Mouse (Mus musculus) left cerebral cortex, adult 2 months (tissue): ENCODE measurements around the gene Unc13a. TPM values are rescaled to one million over a fixed set of nuclear protein-coding genes. Genes with fewer than 3 reads are reported as not detected.

Experiments used
- DNase-seq, 2 experiments: peaks; one replicate each; pipeline ENCODE4 v3.0.0; 2021 to 2022; ENCODE audit warnings: low spot score in 2 of 2, mixed read lengths in 1 of 2; ENCODE audit errors: extremely low spot score in 1 of 2
- H3K27ac ChIP-seq: fragments of 200-600 bp; 2 replicates; pipeline ENCODE4 v1.8.1; 2022
- H3K4me3 ChIP-seq: fragments of 200-600 bp; 2 replicates; pipeline ENCODE4 v1.8.1; 2022
- CTCF ChIP-seq: fragments of 200-600 bp; IDR thresholded peaks from 2 replicates; pipeline ENCODE4 v1.8.1; 2022; ENCODE audit warnings: antibody characterized with exemption, mild to moderate bottlenecking, moderate library complexity
- intact Hi-C: fragments of 180-260 bp; cut with DNase I; formaldehyde crosslinking; loops from one replicate; pipeline ENCODE4 v1.15.1; 2025
- total RNA-seq, 2 experiments: library from RNA; stranded (reverse); gene quantifications; 2 replicates each; pipeline ENCODE4 v1.2.3; 2021

Unc13a gene
- total RNA-seq, 2 experiments from 2014 or later = 313 to 351 TPM

- peak in 1 of 2 experiments; percentile 61 for DNase-seq
- no peak for TF ChIP-seq CTCF
- intact Hi-C loops = no loop called here
- no peak overlapping the region for H3K27ac ChIP-seq
- peak overlapping the region; percentile 25 for H3K4me3 ChIP-seq
Observed at GRCm38 (mm10) chr8:71602666-71603334, 68.8 kb downstream of the Unc13a start.

- no peak for TF ChIP-seq CTCF
- Histone ChIP-seq H3K27ac (no peak overlapping the region), H3K4me3 (peak overlapping the region; percentile 25)
- intact Hi-C loops = no loop called here
- DNase-seq = no peak
Observed at GRCm38 (mm10) chr8:71601939-71602665, 69.5 kb downstream of the Unc13a start.

GRCm38 (mm10) chr8:71598841-71599240, 72.7 kb downstream of the Unc13a start:
- intact Hi-C loops = loop anchor here (5.0 kb wide), 1 partner anchor 157 kb away; no protein-coding TSS in a partner anchor
- no peak overlapping the region for H3K4me3 ChIP-seq
- no peak overlapping the region for H3K27ac ChIP-seq
- TF ChIP-seq CTCF = no peak
- DNase-seq = no peak

GRCm38 (mm10) chr8:71598375-71598774, 73.2 kb downstream of the Unc13a start:
- no peak for DNase-seq
- Histone ChIP-seq H3K27ac (no peak overlapping the region), H3K4me3 (no peak overlapping the region)
- no peak for TF ChIP-seq CTCF
- intact Hi-C loops = loop anchor here (5.0 kb wide), 1 partner anchor 156 kb away; no protein-coding TSS in a partner anchor

GRCm38 (mm10) chr8:71597451-71597850, 74.1 kb downstream of the Unc13a start, which contains the start of gene Fam129c:
Gene Fam129c, plus strand, starts transcription at chr8:71597648.
- TF ChIP-seq CTCF = no peak
- no peak within 1 kb of the TSS for H3K27ac ChIP-seq
- DNase-seq = no peak
- no peak within 1 kb of the TSS for H3K4me3 ChIP-seq
- intact Hi-C loops = loop anchor here (5.0 kb wide), 1 partner anchor 155 kb away; no protein-coding TSS in a partner anchor

GRCm38 (mm10) chr8:71596798-71597197, 74.8 kb downstream of the Unc13a start:
- intact Hi-C loops = loop anchor here (1.0 to 5.0 kb wide), 2 partner anchors 35 to 154 kb away; no protein-coding TSS in a partner anchor
- Histone ChIP-seq H3K4me3 (no peak overlapping the region), H3K27ac (no peak overlapping the region)
- no peak for TF ChIP-seq CTCF
- DNase-seq = no peak

GRCm38 (mm10) chr8:71596384-71596783, 75.2 kb downstream of the Unc13a start:
- no peak for DNase-seq
- TF ChIP-seq CTCF = no peak
- no peak overlapping the region for H3K4me3 ChIP-seq
- intact Hi-C loops = loop anchor here (1.0 to 5.0 kb wide), 2 partner anchors 35 to 154 kb away; no protein-coding TSS in a partner anchor
- no peak overlapping the region; the same call in 1 of the 2 replicates for H3K27ac ChIP-seq

- intact Hi-C loops = loop anchor here (1.0 to 5.0 kb wide), 2 partner anchors 35 to 154 kb away; no protein-coding TSS in a partner anchor
- peak; percentile 100 for TF ChIP-seq CTCF
- peak; percentile 85 to 92 for DNase-seq
- Histone ChIP-seq H3K27ac (peak overlapping the region; percentile 42; the same call in 1 of the 2 replicates), H3K4me3 (peak overlapping the region; percentile 35)
Observed at GRCm38 (mm10) chr8:71595862-71596261, 75.7 kb downstream of the Unc13a start.

GRCm38 (mm10) chr8:71594324-71594722, 77.2 kb downstream of the Unc13a start:
- no peak overlapping the region for H3K4me3 ChIP-seq
- DNase-seq = no peak
- intact Hi-C loops = no loop called here
- H3K27ac ChIP-seq = no peak overlapping the region
- TF ChIP-seq CTCF = no peak

GRCm38 (mm10) chr8:71593556-71594323, 77.8 kb downstream of the Unc13a start:
- intact Hi-C loops = no loop called here
- Histone ChIP-seq H3K27ac (no peak overlapping the region), H3K4me3 (no peak overlapping the region)
- DNase-seq = no peak
- no peak for TF ChIP-seq CTCF

GRCm38 (mm10) chr8:71592374-71593170, 79.0 kb downstream of the Unc13a start:
- intact Hi-C loops = loop anchor here (1.0 kb wide), 1 partner anchor 19 kb away; no protein-coding TSS in a partner anchor
- TF ChIP-seq CTCF = no peak
- peak overlapping the region; percentile 82 for H3K4me3 ChIP-seq
- DNase-seq = peak; percentile 91
- H3K27ac ChIP-seq = peak overlapping the region; percentile 99
